Mouse (Mus musculus) adrenal gland (tissue): ENCODE measurements around the gene Fgfbp1.

Experiments
- intact Hi-C: fragments of 180-260 bp; cut with DNase I; formaldehyde crosslinking; loops from one replicate; pipeline ENCODE4 v1.15.1; 2025
- long read RNA-seq, 2 experiments: library from polyadenylated mRNA; unstranded; transcript quantifications; one replicate each; pipeline ENCODE4 v2.0.0; 2020; ENCODE audit warnings: borderline replicate concordance in 1 of 2; ENCODE audit not compliant: insufficient replicate concordance in 1 of 2

Fgfbp1 gene
- long read RNA-seq, experiment 1: 0 reads
- long read RNA-seq, experiment 2: 0 reads

DNA sequence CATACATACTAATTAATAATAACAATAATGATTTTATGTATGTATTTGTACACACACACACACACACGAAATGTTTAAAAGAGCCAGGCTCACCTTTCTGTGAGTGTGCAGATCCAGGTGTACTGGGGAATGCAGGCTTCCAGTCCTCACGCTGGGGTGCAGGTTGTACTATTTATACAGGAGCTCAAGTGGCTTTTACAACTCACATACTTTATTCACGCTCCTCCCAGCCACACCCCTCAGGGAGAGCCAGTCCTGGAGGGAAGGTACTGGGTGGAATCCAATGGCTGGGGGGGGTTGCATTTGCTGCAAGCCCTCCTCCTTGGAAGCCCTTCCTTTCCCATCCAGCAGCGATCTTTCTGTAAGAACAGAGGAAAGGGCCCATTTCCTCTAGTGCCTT, at the start of gene Fgfbp1:
Gene Fgfbp1, minus strand, starts transcription at position 160 of the 400 bp plus-strand sequence.
- intact Hi-C loops: no loop called here

DNA sequence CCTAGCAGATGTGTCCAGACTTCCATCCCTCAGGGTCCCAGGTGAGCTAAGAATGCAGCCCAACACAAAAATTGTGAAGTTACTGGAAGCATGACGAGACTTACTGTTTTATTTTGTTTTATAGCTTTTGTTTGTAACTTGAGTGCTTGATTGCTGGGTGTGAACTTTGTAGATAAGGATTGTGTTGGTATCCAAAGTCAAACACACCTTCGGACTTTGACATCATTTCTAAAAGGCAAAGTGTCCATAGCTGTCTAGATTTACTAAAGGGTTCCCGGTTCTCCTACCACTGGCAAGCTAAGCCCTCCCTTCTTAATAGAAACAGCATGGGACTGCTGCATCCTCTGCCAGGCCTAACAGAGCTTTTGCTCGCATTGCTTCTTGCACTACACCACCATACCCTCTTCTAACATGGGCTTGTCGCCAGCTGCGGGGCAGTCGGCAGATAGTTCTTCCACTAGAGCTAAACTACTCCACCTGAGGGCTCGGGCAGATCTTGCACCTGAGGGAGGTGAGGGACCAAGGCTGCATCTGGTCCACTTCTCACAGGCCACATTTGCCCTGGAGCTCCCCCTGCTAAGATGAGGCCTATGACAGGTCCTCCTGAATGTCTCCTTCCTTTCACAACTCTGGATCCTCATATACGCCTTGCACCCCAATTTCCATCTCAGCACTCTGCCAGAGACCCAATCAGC, 16.9 kb upstream of the Fgfbp1 start:
- intact Hi-C loops: no loop called here

DNA sequence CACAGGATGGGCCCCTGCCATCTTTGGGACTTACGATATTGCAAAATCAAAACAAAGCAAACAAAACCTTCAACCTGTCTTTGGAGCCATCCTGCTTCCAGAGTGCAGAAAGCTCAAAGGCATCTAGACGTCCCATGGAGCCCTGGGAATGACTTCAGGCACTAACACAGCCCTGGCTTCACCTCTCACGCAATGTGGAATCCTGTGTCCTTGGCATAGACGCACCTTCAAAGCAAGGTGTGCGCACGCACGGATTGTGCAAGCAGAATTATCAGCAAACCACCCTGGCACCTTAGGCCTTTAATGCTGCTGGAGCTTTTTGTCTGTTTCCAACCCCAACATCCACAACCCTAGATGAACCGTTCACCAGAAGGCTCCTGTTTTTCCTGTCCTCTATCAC, 16.0 kb upstream of the Fgfbp1 start:
- intact Hi-C loops: no loop called here

- intact Hi-C loops: no loop called here
These were observed 14.6 kb upstream of the Fgfbp1 start for GRCm38 (mm10) chr5:43996162-43996561.

- intact Hi-C loops: loop anchor here (5.0 kb wide), 2 partner anchors 153 to 323 kb away; no protein-coding TSS in a partner anchor
These were observed 13.4 kb upstream of the Fgfbp1 start for GRCm38 (mm10) chr5:43994981-43995380.

DNA sequence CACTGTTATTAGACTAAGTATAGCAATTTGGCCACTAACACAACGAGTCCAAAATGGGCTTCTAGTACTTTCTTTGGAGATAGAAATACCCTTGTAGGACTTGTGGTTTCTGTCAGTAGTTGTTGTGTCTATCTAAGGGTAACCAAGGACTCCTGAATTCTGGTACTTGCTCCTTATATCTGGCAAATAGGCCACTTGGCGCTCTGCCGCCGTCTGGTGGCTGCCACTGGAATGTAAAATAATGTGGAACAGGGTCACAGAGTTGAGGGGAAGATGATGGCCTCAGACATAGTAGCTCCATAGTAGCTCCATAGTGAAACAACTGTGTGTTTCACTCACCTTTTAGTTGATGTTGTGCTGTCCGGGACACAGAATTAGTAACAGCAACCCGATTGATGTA, 8.7 kb upstream of the Fgfbp1 start:
- intact Hi-C loops: loop anchor here (2.0 to 5.0 kb wide), 4 partner anchors 68 to 318 kb away; no protein-coding TSS in a partner anchor

- intact Hi-C loops: no loop called here
These were observed 7.4 kb upstream of the Fgfbp1 start for GRCm38 (mm10) chr5:43989017-43989416.

GRCm38 (mm10) chr5:43986212-43986611, 4.6 kb upstream of the Fgfbp1 start:
- intact Hi-C loops: no loop called here

DNA sequence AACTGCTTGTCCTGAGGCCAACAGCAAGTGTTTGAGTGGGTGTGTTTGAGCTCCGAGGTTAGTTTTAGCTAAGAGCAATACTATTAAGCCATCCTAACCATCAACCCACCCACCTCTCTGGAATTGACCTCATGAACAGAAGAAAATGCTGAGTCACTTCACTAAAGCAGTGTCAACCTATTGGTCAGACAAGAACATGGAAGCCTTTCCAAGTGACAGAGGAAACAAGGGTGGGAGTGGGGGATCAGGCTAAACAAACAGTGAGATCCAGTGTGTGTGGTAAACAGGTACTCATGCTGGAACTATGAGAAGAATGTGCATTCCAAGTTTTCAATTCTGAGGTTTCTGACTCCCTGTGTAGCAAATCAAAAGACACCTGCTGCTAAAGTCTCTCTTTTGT, 1.3 kb upstream of the Fgfbp1 start:
- intact Hi-C loops: no loop called here

DNA sequence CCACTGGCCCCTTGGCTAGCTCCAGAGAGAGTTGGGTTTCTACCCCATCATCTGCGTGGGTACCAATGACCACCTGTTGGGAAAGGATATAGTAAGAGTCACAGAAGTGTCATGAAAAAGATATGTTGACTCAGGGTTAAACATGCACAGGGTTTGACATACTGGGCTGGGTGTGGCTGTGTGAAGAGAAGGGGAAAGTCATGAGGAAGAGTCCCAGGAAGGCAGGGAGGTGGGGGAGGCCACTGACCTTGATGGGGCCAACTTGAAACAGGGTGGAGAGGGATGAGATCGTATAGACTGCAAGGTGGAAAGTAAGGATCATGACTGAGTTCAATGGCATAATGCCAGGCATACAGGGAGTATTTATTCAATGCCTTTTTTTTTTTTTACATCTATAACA, 1.2 kb downstream of the Fgfbp1 start:
- intact Hi-C loops: no loop called here

GRCm38 (mm10) chr5:43976821-43977561, 4.6 kb downstream of the Fgfbp1 start:
- intact Hi-C loops: no loop called here

DNA sequence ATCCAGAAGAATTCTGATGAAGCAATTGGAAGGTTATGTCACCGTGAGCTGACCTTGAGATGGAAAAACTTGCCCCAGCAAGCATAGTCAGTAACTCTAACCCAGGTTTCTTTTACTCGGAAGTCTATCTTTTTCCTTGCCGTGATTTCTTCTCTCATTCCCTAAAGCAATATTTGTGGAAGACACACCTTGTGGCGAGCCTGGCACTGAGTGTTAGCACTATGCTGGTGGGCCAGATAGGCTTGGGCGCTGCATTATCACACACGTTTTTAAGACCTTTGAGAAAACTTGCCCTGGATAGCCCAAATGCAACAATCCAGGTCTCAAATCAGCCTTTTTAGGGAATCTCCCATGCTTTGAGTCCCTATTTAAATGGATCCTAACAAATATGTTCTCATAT, 7.4 kb downstream of the Fgfbp1 start:
- intact Hi-C loops: no loop called here

GRCm38 (mm10) chr5:43971156-43971555, 10.4 kb downstream of the Fgfbp1 start:
- intact Hi-C loops: no loop called here

DNA sequence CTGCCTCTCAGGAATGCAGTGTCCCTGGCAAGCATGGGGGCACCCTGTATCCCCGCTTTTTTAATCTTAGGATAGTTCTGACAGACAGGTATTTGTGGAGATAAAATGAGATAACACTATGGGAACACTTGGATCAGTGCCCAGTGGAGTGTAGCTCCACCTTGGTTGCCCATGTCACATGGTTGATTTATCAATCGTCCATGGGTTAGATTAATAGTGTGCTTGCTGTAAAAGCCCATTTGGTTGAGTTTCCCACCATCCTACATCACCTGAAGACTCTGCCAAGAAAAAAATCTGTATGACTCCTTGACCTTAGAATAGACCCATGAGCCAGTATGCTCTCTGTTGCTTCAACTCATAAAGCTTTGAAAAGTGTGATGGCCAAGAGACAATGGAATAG, 11.0 kb downstream of the Fgfbp1 start:
- intact Hi-C loops: no loop called here

- intact Hi-C loops: no loop called here
These were observed 12.9 kb downstream of the Fgfbp1 start for GRCm38 (mm10) chr5:43968634-43969033.

- intact Hi-C loops: no loop called here
These were observed 20.5 kb downstream of the Fgfbp1 start for GRCm38 (mm10) chr5:43961056-43961455.

DNA sequence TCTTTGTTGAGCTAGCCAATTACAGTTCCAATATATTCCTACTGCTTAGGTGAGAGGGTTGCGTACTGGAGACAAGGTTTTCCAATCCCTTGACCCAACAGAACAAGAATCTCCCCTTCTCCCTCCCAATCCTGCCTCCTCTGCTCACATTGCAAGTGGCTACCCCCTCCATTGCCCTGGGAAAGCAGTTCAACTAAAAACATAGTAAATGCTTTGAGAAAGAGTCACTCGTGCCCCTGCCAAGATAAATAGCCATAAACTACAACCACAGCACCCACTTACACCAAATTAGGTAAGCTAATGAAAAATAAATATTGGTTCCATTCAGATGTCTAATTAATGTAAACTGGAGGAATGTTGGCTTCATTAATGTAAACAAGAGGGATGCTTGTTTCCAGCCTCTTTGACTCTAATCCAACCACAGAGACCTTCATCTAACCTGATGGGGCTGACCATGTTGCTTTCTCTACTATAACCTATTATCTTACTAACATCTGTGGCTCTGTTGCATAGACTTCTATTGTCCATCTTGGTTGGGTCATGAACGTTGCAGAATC, 21.6 kb downstream of the Fgfbp1 start:
- intact Hi-C loops: no loop called here

- intact Hi-C loops: no loop called here
These were observed 28.3 kb downstream of the Fgfbp1 start for GRCm38 (mm10) chr5:43953241-43953640.

DNA sequence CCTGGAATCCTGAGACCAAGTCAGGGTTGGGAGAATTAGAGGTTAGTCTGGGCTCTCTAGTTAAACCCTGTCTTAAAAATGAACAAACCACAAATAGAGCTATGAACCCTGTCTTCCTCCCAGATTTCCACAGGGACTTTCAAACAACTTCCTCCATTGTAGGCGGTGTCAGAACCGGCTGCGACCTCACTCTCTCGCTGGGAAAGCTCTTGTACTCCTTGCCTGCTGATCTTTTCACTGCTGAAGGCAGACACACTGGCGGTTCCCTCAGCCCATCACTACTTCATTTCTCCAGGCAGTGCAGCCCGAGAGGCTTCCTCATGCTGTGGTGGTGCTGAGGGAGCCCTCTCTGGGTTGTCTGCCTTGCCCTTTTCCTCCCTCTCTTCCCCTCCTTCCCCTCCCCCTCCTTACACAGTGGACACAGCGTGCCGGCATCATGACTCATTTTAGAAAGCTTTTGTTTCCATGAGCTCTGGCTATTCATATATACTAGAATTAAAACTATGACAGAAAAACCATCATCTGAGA, 32.8 kb downstream of the Fgfbp1 start:
- intact Hi-C loops: no loop called here

DNA sequence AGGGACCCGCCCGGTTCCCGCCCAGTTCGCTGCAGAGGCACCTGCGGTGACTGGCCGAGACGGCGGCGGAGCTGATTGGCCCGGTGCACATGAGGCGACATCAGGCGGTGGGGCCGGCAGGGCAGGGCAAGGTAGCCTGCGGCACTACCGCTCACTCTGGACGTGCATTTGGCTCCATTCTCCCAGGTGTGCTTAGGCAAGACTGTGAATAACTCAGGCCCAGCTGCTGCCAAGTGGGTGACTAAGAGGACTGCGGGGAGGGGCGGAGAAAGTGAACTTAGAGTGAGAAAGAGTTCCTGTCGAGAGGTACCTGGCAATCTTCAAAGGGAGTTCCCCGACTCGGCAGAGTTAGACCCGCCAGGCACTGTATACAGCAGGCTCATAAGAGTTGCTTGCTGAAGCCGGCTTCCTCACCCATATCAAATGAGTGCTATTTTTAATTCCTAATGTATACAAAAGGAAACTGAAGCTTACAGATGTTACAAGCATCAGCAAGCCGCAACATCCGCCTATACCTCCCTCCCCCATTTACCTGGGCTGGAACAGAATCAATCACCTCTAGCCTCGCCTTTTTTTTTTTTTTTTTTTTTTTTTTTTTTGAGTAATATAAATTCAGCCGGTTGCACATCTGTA, 33.4 kb downstream of the Fgfbp1 start:
- intact Hi-C loops: no loop called here

DNA sequence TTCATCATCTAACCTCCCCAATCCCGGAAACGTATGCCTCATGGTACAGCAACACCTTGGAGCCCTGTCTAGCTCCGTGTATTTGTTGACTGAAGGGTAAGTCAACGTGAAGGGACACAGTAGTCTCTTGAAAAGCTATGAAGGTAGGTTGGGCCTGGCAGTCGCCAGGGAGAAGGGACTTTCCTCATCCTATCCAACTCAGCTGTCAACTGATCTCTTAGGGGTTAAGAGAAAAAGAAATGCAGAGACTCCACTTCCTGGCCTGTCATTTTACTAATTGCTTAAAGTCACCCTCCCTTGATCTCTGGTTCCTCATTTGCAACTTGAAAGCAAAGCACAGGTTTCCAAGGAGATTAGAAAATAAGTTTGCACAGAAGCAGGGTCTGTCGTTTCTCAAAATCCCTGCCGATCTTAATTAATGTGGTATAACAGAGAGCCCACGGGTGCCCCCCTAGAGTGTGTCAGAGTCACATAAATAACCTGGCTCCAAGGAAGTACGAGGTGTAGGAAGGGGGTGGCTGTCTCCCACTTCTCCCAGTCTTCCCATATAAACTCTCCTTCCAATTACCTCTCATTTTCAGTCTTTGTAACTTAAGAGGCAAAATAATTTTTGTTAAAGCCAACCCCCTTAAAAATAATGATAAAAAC, 34.1 kb downstream of the Fgfbp1 start:
- intact Hi-C loops: no loop called here
